Mouse (Mus musculus): ENCODE results near the gene A630001G21Rik. TPM values are rescaled to one million over a fixed set of nuclear protein-coding genes. Genes with fewer than 3 reads are reported as not detected.

Gene A630001G21Rik
- polyA plus RNA-seq, 1 experiment = 60.7 TPM

DNA sequence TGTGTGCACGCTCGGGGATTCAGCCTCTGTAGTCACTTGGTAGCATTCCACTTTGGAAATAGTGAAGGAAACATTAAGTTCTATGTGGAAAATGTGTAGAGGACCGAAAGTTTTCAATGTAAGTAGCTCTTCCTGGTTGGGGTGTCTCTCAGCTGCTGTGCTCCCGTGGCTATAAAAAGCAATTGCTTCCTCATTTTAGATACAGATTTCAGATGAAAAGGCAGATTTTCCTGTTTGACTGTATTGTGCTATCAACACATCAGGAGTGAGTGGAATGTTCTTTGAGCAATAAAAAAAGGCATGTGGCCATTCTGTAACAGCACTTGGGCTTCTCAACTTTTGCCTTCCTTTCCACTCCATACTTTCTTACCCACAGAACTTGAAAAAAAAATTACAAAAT lies 30.8 kb upstream of the A630001G21Rik start:
- TF ChIP-seq CTCF (IDR thresholded peaks at IDR 0.05; ENCODE audit: control insufficient read depth, insufficient read depth, low read length) (no peak), POLR2A (IDR thresholded peaks at IDR 0.05; ENCODE audit: borderline replicate concordance, control insufficient read depth, low read depth, low read length) (no peak)
- no peak overlapping the region for H3K4me3 ChIP-seq (replicated peaks; ENCODE audit: control insufficient read depth, low read depth, low read length)
- no peak overlapping the region for H3K27ac ChIP-seq (ENCODE audit: control insufficient read depth, insufficient read depth, low read depth, low read length, poor library complexity)
- 15% methylated on average over 4 of the region's 4 CpGs for WGBS
- no peaks in the 10 kb centered on the region; the same call in 1 of the 2 replicates for H3K4me1 ChIP-seq (ENCODE audit: control insufficient read depth, insufficient read depth, low read length)

GRCm38 (mm10) chr1:85804551-85804950 lies 26.1 kb upstream of the A630001G21Rik start:
- Histone ChIP-seq H3K4me3 (replicated peaks; ENCODE audit: control insufficient read depth, low read depth, low read length) (no peak overlapping the region), H3K27ac (ENCODE audit: control insufficient read depth, insufficient read depth, low read depth, low read length, poor library complexity) (no peak overlapping the region), H3K4me1 (ENCODE audit: control insufficient read depth, insufficient read depth, low read length) (no peaks in the 10 kb centered on the region; the same call in 1 of the 2 replicates)
- no peak for TF ChIP-seq POLR2A (IDR thresholded peaks at IDR 0.05; ENCODE audit: borderline replicate concordance, control insufficient read depth, low read depth, low read length)
- TF ChIP-seq CTCF (IDR thresholded peaks at IDR 0.05; ENCODE audit: control insufficient read depth, insufficient read depth, low read length) = no peak
- WGBS = 88% methylated on average over 8 of the region's 8 CpGs

- Histone ChIP-seq H3K4me3 (replicated peaks; ENCODE audit: control insufficient read depth, low read depth, low read length) (no peak overlapping the region), H3K4me1 (ENCODE audit: control insufficient read depth, insufficient read depth, low read length) (no peaks in the 10 kb centered on the region; the same call in 1 of the 2 replicates), H3K27ac (ENCODE audit: control insufficient read depth, insufficient read depth, low read depth, low read length, poor library complexity) (no peak overlapping the region)
- no peak for TF ChIP-seq CTCF (IDR thresholded peaks at IDR 0.05; ENCODE audit: control insufficient read depth, insufficient read depth, low read length)
- no peak for TF ChIP-seq POLR2A (IDR thresholded peaks at IDR 0.05; ENCODE audit: borderline replicate concordance, control insufficient read depth, low read depth, low read length)
- WGBS = 96% methylated on average over 1 of the region's 1 CpGs
These were observed 24.1 kb upstream of the A630001G21Rik start for GRCm38 (mm10) chr1:85802517-85802916.

DNA sequence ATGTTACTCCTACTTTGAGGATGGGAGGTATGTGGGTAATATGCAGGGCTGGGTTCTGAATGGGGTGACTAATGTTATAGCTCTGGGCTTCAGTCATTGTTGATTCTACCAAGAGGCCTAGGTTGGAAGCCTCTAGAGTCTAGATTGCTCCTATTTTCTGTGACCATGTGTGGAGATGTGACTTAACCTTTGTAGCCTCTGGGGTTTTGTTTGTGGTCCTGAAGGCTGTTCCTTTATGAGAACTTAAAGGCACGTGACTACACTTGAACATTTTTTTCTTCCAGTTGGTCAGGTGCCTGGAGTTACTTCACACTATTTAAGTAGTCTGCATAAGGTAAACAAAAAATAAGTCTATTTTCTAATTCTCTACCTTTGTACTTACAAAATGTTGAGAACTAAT lies 21.3 kb upstream of the A630001G21Rik start:
- TF ChIP-seq POLR2A (IDR thresholded peaks at IDR 0.05; ENCODE audit: borderline replicate concordance, control insufficient read depth, low read depth, low read length) = no peak
- no peak for TF ChIP-seq CTCF (IDR thresholded peaks at IDR 0.05; ENCODE audit: control insufficient read depth, insufficient read depth, low read length)
- peaks cover 1% of the 10 kb centered on the region; the same call in 1 of the 2 replicates for H3K4me1 ChIP-seq (ENCODE audit: control insufficient read depth, insufficient read depth, low read length)
- no peak overlapping the region for H3K27ac ChIP-seq (ENCODE audit: control insufficient read depth, insufficient read depth, low read depth, low read length, poor library complexity)
- WGBS = 20% methylated on average over 1 of the region's 1 CpGs
- H3K4me3 ChIP-seq (replicated peaks; ENCODE audit: control insufficient read depth, low read depth, low read length) = no peak overlapping the region

DNA sequence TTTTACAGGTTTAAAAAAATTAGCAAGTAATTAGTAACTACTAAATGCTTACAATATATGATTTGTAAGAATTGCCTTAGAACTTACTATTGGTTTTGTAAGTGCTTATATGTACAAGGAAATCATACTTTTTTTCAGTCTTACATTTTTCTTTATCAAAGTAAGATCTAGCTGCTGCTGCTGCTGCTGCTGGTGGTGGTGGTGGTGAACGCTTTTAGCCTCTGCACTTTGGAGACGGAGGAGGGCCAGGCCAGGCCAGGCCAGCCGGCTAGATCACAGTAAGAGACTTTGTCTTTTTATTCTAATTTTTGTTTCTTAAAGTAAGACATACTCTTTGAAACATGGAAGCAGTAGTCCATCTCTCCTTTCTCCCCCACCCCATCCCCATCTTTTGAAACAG lies 16.8 kb upstream of the A630001G21Rik start:
- peaks cover 1% of the 10 kb centered on the region; the same call in 1 of the 2 replicates for H3K4me1 ChIP-seq (ENCODE audit: control insufficient read depth, insufficient read depth, low read length)
- TF ChIP-seq POLR2A (IDR thresholded peaks at IDR 0.05; ENCODE audit: borderline replicate concordance, control insufficient read depth, low read depth, low read length) (no peak), CTCF (IDR thresholded peaks at IDR 0.05; ENCODE audit: control insufficient read depth, insufficient read depth, low read length) (no peak)
- peak overlapping the region; percentile 31 for H3K4me3 ChIP-seq (replicated peaks; ENCODE audit: control insufficient read depth, low read depth, low read length)
- H3K27ac ChIP-seq (ENCODE audit: control insufficient read depth, insufficient read depth, low read depth, low read length, poor library complexity) = no peak overlapping the region
- WGBS = 46% methylated on average over 3 of the region's 3 CpGs

DNA sequence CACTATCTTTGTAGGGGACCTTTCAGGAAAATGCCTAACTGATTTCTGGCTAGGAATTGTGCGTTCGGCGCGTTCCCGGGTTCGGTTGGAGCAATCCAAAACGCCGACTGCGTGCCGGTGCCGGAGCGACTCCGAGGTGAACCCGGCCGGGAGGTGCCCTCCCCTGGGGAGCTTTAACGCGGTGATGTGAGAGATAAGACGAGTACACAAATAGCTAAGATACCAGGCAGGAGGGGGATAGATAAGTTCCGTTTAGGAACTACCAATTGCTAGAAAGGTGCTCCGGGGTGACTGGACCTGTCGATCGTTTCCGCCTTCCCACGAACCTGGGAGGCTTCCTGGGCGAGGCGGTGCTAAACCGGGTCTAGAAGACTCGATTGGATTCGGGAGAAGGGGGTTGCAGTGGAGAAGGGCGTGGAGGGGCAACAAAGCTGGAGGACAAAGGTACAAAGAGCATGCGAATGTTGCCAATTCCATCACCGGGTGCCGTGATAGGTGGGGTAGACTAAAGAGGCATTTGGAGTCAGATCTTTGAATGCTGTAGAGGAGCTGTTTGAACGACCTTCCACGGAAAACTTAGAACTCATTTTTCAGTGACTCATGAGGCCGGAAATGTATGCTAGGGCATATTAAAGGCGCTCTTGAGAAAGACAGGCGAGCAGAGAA lies 15.8 kb upstream of the A630001G21Rik start:
- under 1% methylated on average over 38 of the region's 38 CpGs for WGBS
- Histone ChIP-seq H3K4me3 (replicated peaks; ENCODE audit: control insufficient read depth, low read depth, low read length) (peak overlapping the region; percentile 70), H3K4me1 (ENCODE audit: control insufficient read depth, insufficient read depth, low read length) (peaks cover 1% of the 10 kb centered on the region; the same call in 1 of the 2 replicates), H3K27ac (ENCODE audit: control insufficient read depth, insufficient read depth, low read depth, low read length, poor library complexity) (peak overlapping the region; percentile 99)
- no peak for TF ChIP-seq POLR2A (IDR thresholded peaks at IDR 0.05; ENCODE audit: borderline replicate concordance, control insufficient read depth, low read depth, low read length)
- no peak for TF ChIP-seq CTCF (IDR thresholded peaks at IDR 0.05; ENCODE audit: control insufficient read depth, insufficient read depth, low read length)

- Histone ChIP-seq H3K4me1 (ENCODE audit: control insufficient read depth, insufficient read depth, low read length) (peaks cover 1% of the 10 kb centered on the region; the same call in 1 of the 2 replicates), H3K4me3 (replicated peaks; ENCODE audit: control insufficient read depth, low read depth, low read length) (peak within 1 kb of the TSS; percentile 70), H3K27ac (ENCODE audit: control insufficient read depth, insufficient read depth, low read depth, low read length, poor library complexity) (peak within 1 kb of the TSS; percentile 99)
- TF ChIP-seq CTCF (IDR thresholded peaks at IDR 0.05; ENCODE audit: control insufficient read depth, insufficient read depth, low read length) (peak; percentile 52; the same call in 1 of the 2 replicates), POLR2A (IDR thresholded peaks at IDR 0.05; ENCODE audit: borderline replicate concordance, control insufficient read depth, low read depth, low read length) (peak; percentile 89; the same call in 1 of the 2 replicates)
- under 1% methylated on average over 118 of the region's 118 CpGs for WGBS
These were observed 15.0 kb upstream of the A630001G21Rik start, which contains the start of gene Cab39 for GRCm38 (mm10) chr1:85793208-85794105. Gene Cab39 (plus strand): TSS chr1:85793441.

DNA sequence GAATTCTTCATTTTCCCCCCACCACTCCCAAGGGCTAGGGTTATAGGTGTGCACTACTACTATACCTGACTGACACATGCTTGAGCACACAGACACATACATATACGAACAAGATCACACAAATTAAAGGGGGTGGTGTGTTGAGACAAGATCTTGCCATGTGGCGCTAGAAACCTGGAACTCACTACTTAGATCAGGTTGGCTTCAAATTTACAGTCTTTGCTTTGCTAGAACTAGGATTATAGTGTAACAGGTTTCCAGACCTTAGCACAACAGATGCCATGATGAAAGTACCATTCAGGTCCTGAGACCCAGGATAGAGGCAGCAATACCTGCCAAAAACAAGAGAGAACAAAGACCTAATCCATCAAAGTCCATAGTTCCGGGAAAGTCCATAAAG lies 13.0 kb upstream of the A630001G21Rik start:
- no peak overlapping the region for H3K4me3 ChIP-seq (replicated peaks; ENCODE audit: control insufficient read depth, low read depth, low read length)
- WGBS = 90% methylated on average over 3 of the region's 3 CpGs

More for the DNA sequence above, 13.0 kb upstream of the A630001G21Rik start:
- no peak for TF ChIP-seq CTCF (IDR thresholded peaks at IDR 0.05; ENCODE audit: control insufficient read depth, insufficient read depth, low read length)
- no peak for TF ChIP-seq POLR2A (IDR thresholded peaks at IDR 0.05; ENCODE audit: borderline replicate concordance, control insufficient read depth, low read depth, low read length)
- Histone ChIP-seq H3K27ac (ENCODE audit: control insufficient read depth, insufficient read depth, low read depth, low read length, poor library complexity) (no peak overlapping the region), H3K4me1 (ENCODE audit: control insufficient read depth, insufficient read depth, low read length) (peaks cover 1% of the 10 kb centered on the region; the same call in 1 of the 2 replicates)
